Mouse (Mus musculus): ENCODE measurements around the gene Nlrp3.

- TF ChIP-seq CTCF (IDR thresholded peaks at IDR 0.05; ENCODE audit: extremely low read depth, insufficient read depth, insufficient read length, insufficient replicate concordance) (no peak), POLR2A (IDR thresholded peaks at IDR 0.05; ENCODE audit: low read depth, low read length) (no peak)
Observed at GRCm38 (mm10) chr11:59530870-59531535, 10.4 kb upstream of the Nlrp3 start.

Data from spleen, adult 2 months (tissue).